ENCODE assay signal across 8 mouse cellular contexts in genomic region chr19:4397798-4398629, GRCm38 (mm10). TPM values are rescaled to one million over a fixed set of nuclear protein-coding genes. Genes with fewer than 3 reads are reported as not detected.
DNase-seq lines count a peak whose midpoint lies in the region; ATAC-seq and TF ChIP-seq lines count a peak whose summit lies in the region.

Kdm2a (minus strand) TSS chr19:4398285.

- peaks cover 0 to 17% of the 10 kb centered on the region in 2 experiments; a peak in 2 of 4 replicates for H3K4me1 ChIP-seq in CH12.LX (ENCODE audit: control insufficient read depth in 1 of 2, insufficient read depth in 2 of 2)
- peaks cover 5% of the 10 kb centered on the region; the same call in 1 of the 2 replicates for H3K4me1 ChIP-seq in forebrain, postnatal 0 days (ENCODE audit: insufficient read depth)
- peaks cover 9% of the 10 kb centered on the region for H3K4me1 ChIP-seq in lung, adult 2 months (ENCODE audit: control insufficient read depth, insufficient read depth, low read length)
- peaks cover 27% of the 10 kb centered on the region for H3K4me1 ChIP-seq in neural tube, embryonic 15.5 days
- H3K4me1 ChIP-seq in thymus, adult 2 months (replicated peaks; ENCODE audit: control insufficient read depth, insufficient read depth, low read length), result peaks cover 7% of the 10 kb centered on the region

- peak within 1 kb of the TSS; percentile 1; the same call in 1 of the 2 replicates for H3K4me2 ChIP-seq in CH12.LX (ENCODE audit: insufficient read depth, low read depth, poor library complexity, severe bottlenecking)
- H3K4me2 ChIP-seq in forebrain, postnatal 0 days (ENCODE audit: low read depth), result peak within 1 kb of the TSS; percentile 98
- H3K4me2 ChIP-seq in neural tube, embryonic 15.5 days, result peak within 1 kb of the TSS; percentile 80

- peak; percentile 26 for ATAC-seq in forebrain, postnatal 0 days
- peak; percentile 55 for ATAC-seq in neural tube, embryonic 15.5 days (ENCODE audit: low FRiP score)

- H3K36me3 ChIP-seq in CH12.LX (replicated peaks in 1 of 2; ENCODE audit: control insufficient read depth in 1 of 2, insufficient read depth in 1 of 2, low read length in 1 of 2), result peaks cover 0 to under 1% of the 10 kb centered on the region in 2 experiments
- no peaks in the 10 kb centered on the region for H3K36me3 ChIP-seq in forebrain, postnatal 0 days (ENCODE audit: insufficient read depth)
- no peaks in the 10 kb centered on the region for H3K36me3 ChIP-seq in neural tube, embryonic 15.5 days
- no peaks in the 10 kb centered on the region; the same call in 1 of the 2 replicates for H3K36me3 ChIP-seq in thymus, adult 2 months (ENCODE audit: control insufficient read depth, insufficient read depth, low read length)

- in situ Hi-C loops in CH12.LX (cut with MboI; ENCODE audit: low pct_ligation_motif_present, low pct_unique_long_range_greater_than_20kb, low sequenced_read_pairs), result no loop called here

- no peak for TF ChIP-seq EP300 in CH12.LX (IDR thresholded peaks at IDR 0.05; ENCODE audit: low read length)

- TF ChIP-seq RAD21 in CH12.LX (IDR thresholded peaks at IDR 0.05; ENCODE audit: low read depth, low read length), result no peak

- intact Hi-C loops in heart, postnatal 25 days (cut with DNase I), result loop anchor here (5.0 kb wide), 1 partner anchor 61 kb away; no protein-coding TSS in a partner anchor

- H3K4me3 ChIP-seq in CH12.LX (replicated peaks in 1 of 3; ENCODE audit: low read depth in 2 of 3, low read length in 2 of 3, poor library complexity in 1 of 3), result peak within 1 kb of the TSS in 2 of 3 experiments; percentile 48 to 100
- peak within 1 kb of the TSS; percentile 100 for H3K4me3 ChIP-seq in forebrain, postnatal 0 days (ENCODE audit: low read depth, low read length)
- H3K4me3 ChIP-seq in lung, adult 2 months (replicated peaks; ENCODE audit: extremely low read depth, low read depth, low read length), result peak within 1 kb of the TSS; percentile 84
- H3K4me3 ChIP-seq in neural tube, embryonic 15.5 days (replicated peaks), result peak within 1 kb of the TSS; percentile 76
- peak within 1 kb of the TSS; percentile 73 for H3K4me3 ChIP-seq in thymus, adult 2 months (ENCODE audit: control insufficient read depth, insufficient read depth, low read length)

- H3K27me3 ChIP-seq in CH12.LX (replicated peaks), result no peaks in the 10 kb centered on the region
- no peaks in the 10 kb centered on the region for H3K27me3 ChIP-seq in forebrain, postnatal 0 days (ENCODE audit: insufficient read depth, low read length)
- no peaks in the 10 kb centered on the region for H3K27me3 ChIP-seq in neural tube, embryonic 15.5 days (replicated peaks)
- no peaks in the 10 kb centered on the region for H3K27me3 ChIP-seq in thymus, adult 2 months (ENCODE audit: control insufficient read depth, insufficient read depth, low read length)

- WGBS in forebrain, postnatal 0 days, result 6% methylated on average over 79 of the region's 82 CpGs
- WGBS in lung, adult 2 months, result 1% methylated on average over 82 of the region's 82 CpGs
- 2% methylated on average over 80 of the region's 82 CpGs for WGBS in neural tube, embryonic 15.5 days
- 8% methylated on average over 82 of the region's 82 CpGs for WGBS in thymus, adult 2 months

- dilution Hi-C loops in CH12.LX (cut with MboI; ENCODE audit: extremely low pct_ligation_motif_present, extremely low pct_unique_long_range_greater_than_20kb, low sequenced_read_pairs), result no loop called here

- H3K9ac ChIP-seq in CH12.LX (ENCODE audit: insufficient read depth, low read depth), result no peak within 1 kb of the TSS; the same call in 1 of the 2 replicates
- peak within 1 kb of the TSS; percentile 86 for H3K9ac ChIP-seq in forebrain, postnatal 0 days
- H3K9ac ChIP-seq in neural tube, embryonic 15.5 days (replicated peaks), result peak within 1 kb of the TSS; percentile 74

- no peak for TF ChIP-seq POLR2A in CH12.LX (IDR thresholded peaks at IDR 0.05; ENCODE audit: low read depth, low read length)
- TF ChIP-seq POLR2A in lung, adult 2 months (IDR thresholded peaks at IDR 0.05; ENCODE audit: borderline replicate concordance, extremely low read depth, low read depth, low read length), result 0 out of 2 replicates have a peak, but pooled peaks have one; percentile 7
- TF ChIP-seq POLR2A in thymus, adult 2 months (IDR thresholded peaks at IDR 0.05; ENCODE audit: control insufficient read depth, extremely low read depth, insufficient read depth, low read length, poor library complexity), result no peak

- no peak for TF ChIP-seq CTCF in CH12.LX (conservative IDR thresholded peaks at IDR 0.05 in 1 of 2, IDR thresholded peaks at IDR 0.05 in 1 of 2; ENCODE audit: low read depth in 2 of 2, low read length in 2 of 2)
- TF ChIP-seq CTCF in forebrain, postnatal 0 days (IDR thresholded peaks at IDR 0.05; ENCODE audit: low read depth), result no peak
- no peak for TF ChIP-seq CTCF in lung, adult 2 months (IDR thresholded peaks at IDR 0.05; ENCODE audit: insufficient read depth, low read length)
- TF ChIP-seq CTCF in thymus, adult 2 months (IDR thresholded peaks at IDR 0.05; ENCODE audit: borderline replicate concordance, control insufficient read depth, extremely low read depth, insufficient read depth, low read length, poor library complexity), result no peak

- H3K27ac ChIP-seq in CH12.LX (ENCODE audit: insufficient read depth, low read depth), result no peak within 1 kb of the TSS
- H3K27ac ChIP-seq in forebrain, postnatal 0 days (ENCODE audit: low read depth, low read length), result peak within 1 kb of the TSS; percentile 83
- peak within 1 kb of the TSS; percentile 88 for H3K27ac ChIP-seq in neural tube, embryonic 15.5 days (replicated peaks)
- no peak within 1 kb of the TSS for H3K27ac ChIP-seq in thymus, adult 2 months (ENCODE audit: control insufficient read depth, insufficient read depth, low read length)

- H3K9me3 ChIP-seq in CH12.LX (replicated peaks; ENCODE audit: low read length), result peaks cover 10% of the 10 kb centered on the region
- no peaks in the 10 kb centered on the region for H3K9me3 ChIP-seq in forebrain, postnatal 0 days (ENCODE audit: low read length)
- H3K9me3 ChIP-seq in neural tube, embryonic 15.5 days (replicated peaks), result no peaks in the 10 kb centered on the region

- no peak for DNase-seq in CH12.LX (ENCODE audit: extremely low read depth)
- DNase-seq in cerebellum, adult 11-12 months, result peak; percentile 87
- DNase-seq in forebrain, postnatal 0 days, result peak; percentile 68
- DNase-seq in heart, postnatal 25 days (ENCODE audit: low spot score), result peak; percentile 53
- DNase-seq in layer of hippocampus, adult 18-20 months (ENCODE audit: low spot score in 2 of 2), result peak; percentile 17 to 46
- DNase-seq in lung, adult 2 months, result peak; percentile 73
- peak; percentile 61 for DNase-seq in thymus, adult 2 months

- H3K79me2 ChIP-seq in CH12.LX (replicated peaks; ENCODE audit: control insufficient read depth, extremely low read depth, insufficient read depth, poor library complexity, severe bottlenecking), result peaks cover 23% of the 10 kb centered on the region

TF ChIP-seq in CH12.LX, 34 proteins besides CTCF, POLR2A, EP300 and RAD21:
- TF ChIP-seq GABPA (IDR thresholded peaks at IDR 0.05; ENCODE audit: insufficient replicate concordance, low read depth, low read length), result no peak
- no peak for TF ChIP-seq USF1 (IDR thresholded peaks at IDR 0.05; ENCODE audit: low read depth, low read length)
- TF ChIP-seq MYC (IDR thresholded peaks at IDR 0.05; ENCODE audit: low read depth, low read length), result no peak
- TF ChIP-seq USF2 (conservative IDR thresholded peaks at IDR 0.05; ENCODE audit: low read depth, low read length), result no peak
- TF ChIP-seq POLR2AphosphoS2 (IDR thresholded peaks at IDR 0.05; ENCODE audit: low read depth, low read length), result no peak
- TF ChIP-seq BHLHE40 (IDR thresholded peaks at IDR 0.05; ENCODE audit: low read depth, low read length), result no peak

RNA-seq across cellular contexts. Expression of gene Kdm2a, which starts in this region (rescaled TPM):
- 17.3 and 21.7 TPM in 2 replicates for total RNA-seq in CH12.LX (2012; rRNA removed)
- 18.0 and 23.1 TPM in 2 replicates for total RNA-seq in CH12.LX (2014; rRNA removed)
- 43.7 and 51.9 TPM in 2 replicates for polyA plus RNA-seq in CH12.LX (2012; ENCODE audit: insufficient read length, low read depth)
- 55.0 and 71.7 TPM in 2 replicates for total RNA-seq in forebrain, postnatal 0 days (2014; rRNA removed)
- 13.1 and 19.5 TPM in 2 replicates for polyA plus RNA-seq in forebrain, postnatal 0 days (2015; fragmentation: Nextera tagmentation; extraction: Ambion mirVana)
- 10 to 100 TPM; 35.3 to 44.0 TPM for total RNA-seq in heart, postnatal 25 days (2021)
- total RNA-seq in layer of hippocampus, adult 18-20 months (2021), result 10 to 100 TPM; 74.2 to 88.4 TPM
- polyA plus RNA-seq in lung, adult 2 months (2012; rRNA removed), result 71.0 and 80.8 TPM in 2 replicates
- 28.4 and 38.5 TPM in 2 replicates for polyA plus RNA-seq in neural tube, embryonic 15.5 days (2015; fragmentation: Nextera tagmentation; extraction: Ambion mirVana)
- 194 and 210 TPM in 2 replicates for polyA plus RNA-seq in thymus, adult 2 months (2012; rRNA removed)

Comparison
In these comparisons a context has a peak if more than half of its experiments do, and no peak if none do; other contexts are left out.
1. H3K27ac ChIP-seq: peak in forebrain, postnatal 0 days (single experiment) and neural tube, embryonic 15.5 days (single experiment); none in CH12.LX (single experiment) and thymus, adult 2 months (single experiment).
2. H3K4me2 ChIP-seq: peak in every context shown above with its lines; median percentile 98 in forebrain, postnatal 0 days; 80 in neural tube, embryonic 15.5 days; 1 in CH12.LX.
3. Peak in every context shown above with its lines, with median percentiles within 50 percentile points of each other: H3K4me3 ChIP-seq.